Mouse (Mus musculus): ENCODE results near the gene Iqcf5.

- TF ChIP-seq CTCF (IDR thresholded peaks at IDR 0.05; ENCODE audit: borderline replicate concordance, control insufficient read depth, extremely low read depth, insufficient read depth, low read length, poor library complexity) = no peak
- TF ChIP-seq POLR2A (IDR thresholded peaks at IDR 0.05; ENCODE audit: control insufficient read depth, extremely low read depth, insufficient read depth, low read length, poor library complexity) = no peak
Observed at GRCm38 (mm10) chr9:106478101-106478500, 36.3 kb upstream of the Iqcf5 start.
